In the genomic region with DNA sequence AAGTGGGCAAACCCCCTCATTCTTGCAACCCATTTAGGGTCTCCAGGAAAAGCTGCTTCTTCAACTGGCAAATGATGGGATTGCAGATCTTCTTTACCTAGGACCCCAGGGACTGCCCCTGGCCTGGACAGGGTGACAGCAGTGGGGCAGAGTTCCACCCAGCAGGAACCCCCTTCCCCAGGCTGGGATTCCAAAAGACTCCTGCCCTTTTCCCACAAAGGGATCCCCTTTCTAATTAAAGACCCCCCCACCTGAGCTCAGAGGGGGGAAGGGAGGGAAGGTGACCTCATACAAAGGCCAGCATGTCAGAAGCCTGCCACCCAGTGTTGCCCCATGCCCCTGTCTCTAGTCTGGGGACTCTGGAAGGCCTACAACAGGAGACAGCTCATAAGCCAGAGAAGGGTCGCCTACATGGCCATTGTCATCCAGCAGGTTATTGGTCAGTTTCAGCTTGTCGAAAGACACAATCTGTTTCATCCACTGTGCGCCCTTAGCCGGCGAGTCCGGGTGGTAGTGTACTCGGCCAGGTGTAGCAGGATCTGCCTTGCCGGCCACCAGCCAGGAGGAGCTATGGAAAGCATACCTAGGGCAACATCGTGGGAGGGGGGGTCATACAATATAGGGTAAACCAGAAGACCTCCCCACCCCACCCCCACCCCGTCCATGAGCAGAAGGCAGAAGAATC, we compare ENCODE assay signal across 21 mouse cellular contexts. TPM values are rescaled to one million over a fixed set of nuclear protein-coding genes. Genes with fewer than 3 reads are reported as not detected.
DNase-seq lines count a peak whose midpoint lies in the region; ATAC-seq lines count a peak whose summit lies in the region.
"Had no signal": no experiment of that assay in that cellular context is flagged by ENCODE, and none has a peak within 500 bp of the region (broad histone marks: within the 10 kb centered on the region; RNA-seq: fewer than 3 reads in every experiment).

No protein-coding gene starts in this region.

- H3K4me2 ChIP-seq in limb, embryonic 11.5 days (ENCODE audit: low read depth, severe bottlenecking), result no peak overlapping the region
- no peak overlapping the region for H3K4me2 ChIP-seq in midbrain, embryonic 11.5 days
- H3K4me2 ChIP-seq in midbrain, embryonic 16.5 days (ENCODE audit: low read length), result no peak overlapping the region
- peak overlapping the region; percentile 75 for H3K4me2 ChIP-seq in embryonic facial prominence, embryonic 15.5 days (replicated peaks)
- H3K4me2 ChIP-seq: forebrain, embryonic 13.5 days; heart, embryonic 15.5 days; midbrain, embryonic 12.5 days had no signal

- no peaks in the 10 kb centered on the region for H3K36me3 ChIP-seq in limb, embryonic 11.5 days (ENCODE audit: control insufficient read depth, insufficient read depth, low read length)
- H3K36me3 ChIP-seq in limb, embryonic 10.5 days, result no peaks in the 10 kb centered on the region
- no peaks in the 10 kb centered on the region for H3K36me3 ChIP-seq in midbrain, embryonic 11.5 days (ENCODE audit: control insufficient read depth, insufficient read depth, low read length)
- H3K36me3 ChIP-seq in midbrain, embryonic 16.5 days (ENCODE audit: control insufficient read depth, insufficient read depth, low read length), result no peaks in the 10 kb centered on the region
- H3K36me3 ChIP-seq in embryonic facial prominence, embryonic 15.5 days, result no peaks in the 10 kb centered on the region
- H3K36me3 ChIP-seq: heart, embryonic 15.5 days; midbrain, embryonic 12.5 days; neural tube, embryonic 12.5 days had no signal

- no peak overlapping the region for H3K9ac ChIP-seq in limb, embryonic 11.5 days (ENCODE audit: low read length)
- H3K9ac ChIP-seq in midbrain, embryonic 11.5 days (ENCODE audit: low read length), result no peak overlapping the region
- no peak overlapping the region for H3K9ac ChIP-seq in midbrain, embryonic 16.5 days (ENCODE audit: low read depth, low read length)
- no peak overlapping the region for H3K9ac ChIP-seq in embryonic facial prominence, embryonic 15.5 days
- H3K9ac ChIP-seq: forebrain, embryonic 13.5 days; heart, embryonic 15.5 days; midbrain, embryonic 12.5 days; neural tube, embryonic 12.5 days had no signal

- DNase-seq in limb, embryonic 11.5 days (ENCODE audit: low spot score), result peak; percentile 36
- DNase-seq in limb, embryonic 10.5 days (ENCODE audit: low spot score), result no peak
- peak; percentile 89 for DNase-seq in midbrain, embryonic 11.5 days (ENCODE audit: low spot score, missing footprints)
- no peak for DNase-seq in adrenal gland, adult (ENCODE audit: inconsistent age in 2 of 2, low spot score in 1 of 2)
- no peak for DNase-seq in thymus, postnatal 10 days (ENCODE audit: low spot score in 2 of 2)
- DNase-seq: adrenal gland, adult 8-10 months; cerebellum, adult 18-20 months; cerebellum, postnatal 36 days; gastrocnemius, adult 2 months; heart, postnatal 4 days; kidney, adult 18-20 months; kidney, postnatal 4 days; thymus, postnatal 14 days had no signal

- no peaks in the 10 kb centered on the region for H3K9me3 ChIP-seq in limb, embryonic 11.5 days (ENCODE audit: control insufficient read depth, low read length)
- H3K9me3 ChIP-seq in limb, embryonic 10.5 days (replicated peaks), result no peaks in the 10 kb centered on the region
- H3K9me3 ChIP-seq in midbrain, embryonic 11.5 days (ENCODE audit: control insufficient read depth, low read length), result no peaks in the 10 kb centered on the region
- H3K9me3 ChIP-seq in midbrain, embryonic 16.5 days (replicated peaks; ENCODE audit: control insufficient read depth, low read length, poor library complexity, severe bottlenecking), result no peaks in the 10 kb centered on the region
- no peaks in the 10 kb centered on the region for H3K9me3 ChIP-seq in embryonic facial prominence, embryonic 15.5 days (replicated peaks)
- H3K9me3 ChIP-seq: forebrain, embryonic 13.5 days; heart, embryonic 15.5 days; midbrain, embryonic 12.5 days; neural tube, embryonic 12.5 days had no signal

- H3K4me3 ChIP-seq in limb, embryonic 11.5 days (ENCODE audit: low read depth, low read length), result no peak overlapping the region
- no peak overlapping the region; the same call in 1 of the 2 replicates for H3K4me3 ChIP-seq in limb, embryonic 10.5 days
- no peak overlapping the region for H3K4me3 ChIP-seq in midbrain, embryonic 11.5 days (ENCODE audit: low read depth, low read length)
- H3K4me3 ChIP-seq in midbrain, embryonic 16.5 days (ENCODE audit: low read depth, low read length), result no peak overlapping the region
- peak overlapping the region; percentile 48 for H3K4me3 ChIP-seq in embryonic facial prominence, embryonic 15.5 days (replicated peaks)
- H3K4me3 ChIP-seq: forebrain, embryonic 13.5 days; neural tube, embryonic 12.5 days had no signal

- ATAC-seq in limb, embryonic 11.5 days (ENCODE audit: insufficient number of reproducible peaks, low FRiP score, low TSS enrichment, low read depth), result no peak
- ATAC-seq in midbrain, embryonic 11.5 days (ENCODE audit: low FRiP score), result no peak
- no peak for ATAC-seq in midbrain, embryonic 16.5 days
- ATAC-seq in embryonic facial prominence, embryonic 15.5 days (ENCODE audit: insufficient number of reproducible peaks, low FRiP score, low TSS enrichment, low read depth), result no peak
- ATAC-seq: forebrain, embryonic 13.5 days; inflammation-experienced regulatory T-cells, adult 6 months had no signal

- H3K4me1 ChIP-seq in limb, embryonic 11.5 days (ENCODE audit: control insufficient read depth, insufficient read depth, low read length), result peaks cover 26% of the 10 kb centered on the region
- peaks cover 55% of the 10 kb centered on the region for H3K4me1 ChIP-seq in limb, embryonic 10.5 days
- H3K4me1 ChIP-seq in midbrain, embryonic 11.5 days (ENCODE audit: control insufficient read depth, insufficient read depth, low read length), result peaks cover 24% of the 10 kb centered on the region
- peaks cover 23% of the 10 kb centered on the region for H3K4me1 ChIP-seq in midbrain, embryonic 16.5 days (ENCODE audit: control insufficient read depth, insufficient read depth, low read length)
- peaks cover 42% of the 10 kb centered on the region for H3K4me1 ChIP-seq in embryonic facial prominence, embryonic 15.5 days

- 13% methylated on average over 10 of the region's 10 CpGs for WGBS in limb, embryonic 11.5 days
- WGBS in limb, embryonic 10.5 days, result 4% methylated on average over 10 of the region's 10 CpGs
- 3% methylated on average over 10 of the region's 10 CpGs for whole genome bisulfite sequencing in midbrain, embryonic 11.5 days
- 6% methylated on average over 10 of the region's 10 CpGs for WGBS in midbrain, embryonic 16.5 days
- 42% methylated on average over 10 of the region's 10 CpGs for WGBS in embryonic facial prominence, embryonic 15.5 days

- H3K27ac ChIP-seq in limb, embryonic 11.5 days (replicated peaks; ENCODE audit: low read depth, low read length), result no peak overlapping the region
- no peak overlapping the region for H3K27ac ChIP-seq in limb, embryonic 10.5 days
- H3K27ac ChIP-seq in midbrain, embryonic 11.5 days (ENCODE audit: low read depth, low read length), result no peak overlapping the region
- no peak overlapping the region for H3K27ac ChIP-seq in midbrain, embryonic 16.5 days (ENCODE audit: low read length)
- no peak overlapping the region for H3K27ac ChIP-seq in embryonic facial prominence, embryonic 15.5 days (replicated peaks)
- H3K27ac ChIP-seq: forebrain, embryonic 13.5 days; heart, embryonic 15.5 days; midbrain, embryonic 12.5 days; neural tube, embryonic 12.5 days had no signal

- peaks cover 85% of the 10 kb centered on the region for H3K27me3 ChIP-seq in limb, embryonic 11.5 days (ENCODE audit: control insufficient read depth, insufficient read depth, low read length)
- peaks cover 98% of the 10 kb centered on the region for H3K27me3 ChIP-seq in limb, embryonic 10.5 days (ENCODE audit: low read depth, poor library complexity, severe bottlenecking)
- peaks cover 96% of the 10 kb centered on the region for H3K27me3 ChIP-seq in midbrain, embryonic 11.5 days (ENCODE audit: control insufficient read depth, insufficient read depth, low read length)
- H3K27me3 ChIP-seq in midbrain, embryonic 16.5 days (ENCODE audit: control insufficient read depth, insufficient read depth, low read depth, low read length), result peaks cover 76% of the 10 kb centered on the region
- H3K27me3 ChIP-seq in embryonic facial prominence, embryonic 15.5 days, result peaks cover 94% of the 10 kb centered on the region

RNA-seq across cellular contexts. Expression of a gene that starts 6.7 kb away (rescaled TPM):
- polyA plus RNA-seq in limb, embryonic 11.5 days (2014; fragmentation: Nextera tagmentation; extraction: Ambion mirVana), result 2.3 and 2.5 TPM in 2 replicates
- polyA plus RNA-seq in limb, embryonic 10.5 days (2016; fragmentation: Nextera tagmentation; extraction: Ambion mirVana), result 1.1 and 1.7 TPM in 2 replicates
- polyA plus RNA-seq in midbrain, embryonic 11.5 days (2014; fragmentation: Nextera tagmentation; extraction: Ambion mirVana), result 0.63 and 0.87 TPM in 2 replicates
- 0.33 and 0.66 TPM in 2 replicates for polyA plus RNA-seq in midbrain, embryonic 16.5 days (2015; fragmentation: Nextera tagmentation; extraction: Ambion mirVana)
- polyA plus RNA-seq in embryonic facial prominence, embryonic 15.5 days (2015; fragmentation: Nextera tagmentation; extraction: Ambion mirVana), result 24.0 and 24.3 TPM in 2 replicates
- polyA plus RNA-seq: inflammation-experienced regulatory T-cells, adult 6 months had no signal

RNA-seq across cellular contexts. Expression of a gene that starts 38.4 kb away (rescaled TPM):
- polyA plus RNA-seq in limb, embryonic 11.5 days (2014; fragmentation: Nextera tagmentation; extraction: Ambion mirVana), result 4.1 and 4.5 TPM in 2 replicates
- 1.8 and 2.8 TPM in 2 replicates for polyA plus RNA-seq in limb, embryonic 10.5 days (2016; fragmentation: Nextera tagmentation; extraction: Ambion mirVana)
- polyA plus RNA-seq in midbrain, embryonic 11.5 days (2014; fragmentation: Nextera tagmentation; extraction: Ambion mirVana), result 6.4 and 6.5 TPM in 2 replicates
- 9.4 and 9.8 TPM in 2 replicates for polyA plus RNA-seq in midbrain, embryonic 16.5 days (2015; fragmentation: Nextera tagmentation; extraction: Ambion mirVana)
- polyA plus RNA-seq in embryonic facial prominence, embryonic 15.5 days (2015; fragmentation: Nextera tagmentation; extraction: Ambion mirVana), result 2.6 and 2.8 TPM in 2 replicates
- polyA plus RNA-seq: inflammation-experienced regulatory T-cells, adult 6 months; liver, adult 2 months had no signal

RNA-seq across cellular contexts. Expression of a gene that starts 42.4 kb away (rescaled TPM):
- 2.3 and 2.4 TPM in 2 replicates for polyA plus RNA-seq in limb, embryonic 11.5 days (2014; fragmentation: Nextera tagmentation; extraction: Ambion mirVana)
- polyA plus RNA-seq in limb, embryonic 10.5 days (2016; fragmentation: Nextera tagmentation; extraction: Ambion mirVana), result 2.3 and 4.7 TPM in 2 replicates
- 1.7 and 3.3 TPM in 2 replicates for polyA plus RNA-seq in midbrain, embryonic 11.5 days (2014; fragmentation: Nextera tagmentation; extraction: Ambion mirVana)
- 23.3 and 24.6 TPM in 2 replicates for polyA plus RNA-seq in midbrain, embryonic 16.5 days (2015; fragmentation: Nextera tagmentation; extraction: Ambion mirVana)
- 7.2 and 7.8 TPM in 2 replicates for polyA plus RNA-seq in embryonic facial prominence, embryonic 15.5 days (2015; fragmentation: Nextera tagmentation; extraction: Ambion mirVana)
- polyA plus RNA-seq: inflammation-experienced regulatory T-cells, adult 6 months; liver, adult 2 months had no signal

RNA-seq across cellular contexts. Expression of a gene that starts 45.9 kb away (rescaled TPM):
- polyA plus RNA-seq in limb, embryonic 11.5 days (2014; fragmentation: Nextera tagmentation; extraction: Ambion mirVana), result 30.0 and 31.1 TPM in 2 replicates
- 19.4 and 29.1 TPM in 2 replicates for polyA plus RNA-seq in limb, embryonic 10.5 days (2016; fragmentation: Nextera tagmentation; extraction: Ambion mirVana)
- polyA plus RNA-seq in midbrain, embryonic 11.5 days (2014; fragmentation: Nextera tagmentation; extraction: Ambion mirVana), result 40.7 and 52.0 TPM in 2 replicates
- polyA plus RNA-seq in midbrain, embryonic 16.5 days (2015; fragmentation: Nextera tagmentation; extraction: Ambion mirVana), result 240 and 262 TPM in 2 replicates
- polyA plus RNA-seq in embryonic facial prominence, embryonic 15.5 days (2015; fragmentation: Nextera tagmentation; extraction: Ambion mirVana), result 51.1 and 64.8 TPM in 2 replicates

Comparison
In these comparisons a context has a peak if more than half of its experiments do, and no peak if none do; other contexts are left out.
1. DNase-seq: peak in limb, embryonic 11.5 days (single experiment) and midbrain, embryonic 11.5 days (single experiment); none in limb, embryonic 10.5 days (single experiment), adrenal gland, adult (0 of 2) and thymus, postnatal 10 days (0 of 2).